Mouse (Mus musculus): ENCODE results near the gene Arhgap6.
"Not testable (repeated sequence)": the region's sequence is repeated elsewhere in the genome, so short reads cannot be mapped to it uniquely, and the experiment has no call there.

Arhgap6 gene

GRCm38 (mm10) chrX:169319945-169320667, 525.2 kb downstream of the Arhgap6 start, which contains the start of gene Hccs:
TSS of gene Hccs (minus strand) at chrX:169320372.
- peak; percentile 89 for DNase-seq

- DNase-seq: not testable (repeated sequence)
Measured at GRCm38 (mm10) chrX:169320668-169321005, 525.7 kb downstream of the Arhgap6 start.

DNA sequence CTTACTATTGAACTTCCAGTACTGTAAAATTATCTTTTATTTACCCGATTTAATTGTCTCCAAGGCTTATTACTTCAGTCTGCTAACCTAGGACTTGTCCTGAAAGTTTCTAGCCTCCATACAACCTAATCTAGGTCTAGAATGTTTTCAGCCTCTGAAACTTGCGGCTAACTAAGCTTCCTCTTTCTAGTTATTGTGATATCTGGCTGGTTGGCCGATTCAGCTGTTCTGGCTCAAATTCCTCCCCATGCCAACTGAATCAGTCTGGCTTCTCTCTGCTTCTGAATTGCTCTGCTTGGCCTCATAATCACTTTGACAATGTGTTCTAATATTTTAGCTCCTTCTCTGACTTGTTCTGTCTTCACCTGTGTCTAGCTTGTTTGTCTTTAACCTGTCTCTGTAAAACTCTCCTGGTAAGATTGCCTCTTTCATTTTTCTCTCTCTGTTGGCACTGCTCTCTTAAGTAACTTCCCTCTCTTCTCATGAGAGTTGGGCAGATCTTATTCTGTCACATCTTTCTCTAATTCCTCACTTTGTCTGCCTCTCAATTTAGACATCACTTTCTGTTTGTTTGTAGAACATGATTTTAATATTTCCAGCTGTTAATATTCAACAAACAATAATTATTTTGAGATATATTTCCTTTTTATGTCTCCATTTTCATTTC, 531.2 kb downstream of the Arhgap6 start:
- no peak for DNase-seq

- peak; percentile 33 for DNase-seq
Measured at GRCm38 (mm10) chrX:169332264-169332663, 537.4 kb downstream of the Arhgap6 start.

GRCm38 (mm10) chrX:169337559-169337958, 542.7 kb downstream of the Arhgap6 start:
- DNase-seq: no peak

GRCm38 (mm10) chrX:169338213-169338612, 543.3 kb downstream of the Arhgap6 start:
- DNase-seq: no peak

Data from right cerebral cortex, adult 18-20 months (tissue).